Mouse (Mus musculus): ENCODE measurements around the gene Palm2.

DNA sequence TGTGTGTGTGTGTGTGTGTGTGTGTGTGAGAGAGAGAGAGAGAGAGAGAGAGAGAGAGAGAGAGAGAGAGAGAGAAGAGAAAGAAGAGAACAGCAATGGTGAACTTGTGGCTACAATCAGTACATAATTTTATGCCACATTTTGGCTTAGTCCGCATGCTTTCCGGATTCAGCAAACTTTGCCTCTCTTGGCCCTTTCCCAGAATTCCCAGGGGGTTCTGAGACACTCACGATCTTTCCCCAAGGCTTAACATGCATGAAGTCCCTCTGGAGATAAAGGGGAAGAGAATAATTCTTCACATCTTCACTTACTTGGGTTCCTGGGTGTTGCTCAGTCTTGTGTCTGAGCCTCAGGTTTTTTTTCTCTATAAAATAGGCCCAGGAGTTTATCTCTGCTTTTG is 136.2 kb downstream of the Palm2 start:
- TF ChIP-seq CTCF (IDR thresholded peaks at IDR 0.05; ENCODE audit: extremely low read depth, insufficient read depth, low read length) (no peak), POLR2A (IDR thresholded peaks at IDR 0.05; ENCODE audit: extremely low read depth, insufficient read depth, low read length) (no peak)
